Mouse (Mus musculus): Measurements from ENCODE around the gene Shld1. TPM values are rescaled to one million over a fixed set of nuclear protein-coding genes. Genes with fewer than 3 reads are reported as not detected.
A peak's percentile ranks its signal among the peaks of the same experiment; 100 is the strongest.

Shld1 gene
- polyA plus RNA-seq, 1 experiment from 2014 or later, result 13.7 TPM

GRCm38 (mm10) chr2:132689188-132689568 lies 2.4 kb downstream of the Shld1 start:
- no peaks in the 10 kb centered on the region for H3K36me3 ChIP-seq (ENCODE audit: control insufficient read depth, insufficient read depth, low read length)
- WGBS, result 49% methylated on average over 4 of the region's 4 CpGs
- no peak overlapping the region for H3K4me3 ChIP-seq (ENCODE audit: low read length)
- no peaks in the 10 kb centered on the region for H3K9me3 ChIP-seq (ENCODE audit: control insufficient read depth, low read length)
- H3K27me3 ChIP-seq (replicated peaks; ENCODE audit: control insufficient read depth, insufficient read depth, low read length), result no peaks in the 10 kb centered on the region
- no peak overlapping the region for H3K9ac ChIP-seq (ENCODE audit: low read depth, low read length)
- ATAC-seq, result no peak
- no peak overlapping the region for H3K27ac ChIP-seq (ENCODE audit: low read length)
- H3K4me2 ChIP-seq (ENCODE audit: low read depth, low read length), result no peak overlapping the region
- H3K4me1 ChIP-seq (ENCODE audit: control insufficient read depth, insufficient read depth, low read length), result peaks cover 3% of the 10 kb centered on the region; the same call in 1 of the 2 replicates

GRCm38 (mm10) chr2:132689569-132690231 lies 3.0 kb downstream of the Shld1 start:
- Histone ChIP-seq H3K4me1 (ENCODE audit: control insufficient read depth, insufficient read depth, low read length) (peaks cover 3% of the 10 kb centered on the region; the same call in 1 of the 2 replicates), H3K4me3 (ENCODE audit: low read length) (no peak overlapping the region), H3K9me3 (ENCODE audit: control insufficient read depth, low read length) (no peaks in the 10 kb centered on the region), H3K27me3 (replicated peaks; ENCODE audit: control insufficient read depth, insufficient read depth, low read length) (no peaks in the 10 kb centered on the region), H3K4me2 (ENCODE audit: low read depth, low read length) (no peak overlapping the region), H3K27ac (ENCODE audit: low read length) (no peak overlapping the region), H3K36me3 (ENCODE audit: control insufficient read depth, insufficient read depth, low read length) (no peaks in the 10 kb centered on the region), H3K9ac (ENCODE audit: low read depth, low read length) (no peak overlapping the region)
- ATAC-seq, result no peak
- 67% methylated on average over 15 of the region's 15 CpGs for WGBS

- WGBS, result 62% methylated on average over 7 of the region's 7 CpGs
- H3K4me1 ChIP-seq (ENCODE audit: control insufficient read depth, insufficient read depth, low read length), result peaks cover 3% of the 10 kb centered on the region; the same call in 1 of the 2 replicates
- H3K9me3 ChIP-seq (ENCODE audit: control insufficient read depth, low read length), result no peaks in the 10 kb centered on the region
- no peaks in the 10 kb centered on the region for H3K36me3 ChIP-seq (ENCODE audit: control insufficient read depth, insufficient read depth, low read length)
- H3K9ac ChIP-seq (ENCODE audit: low read depth, low read length), result no peak overlapping the region
- no peaks in the 10 kb centered on the region for H3K27me3 ChIP-seq (replicated peaks; ENCODE audit: control insufficient read depth, insufficient read depth, low read length)
- no peak for ATAC-seq
- no peak overlapping the region for H3K4me3 ChIP-seq (ENCODE audit: low read length)
- H3K27ac ChIP-seq (ENCODE audit: low read length), result no peak overlapping the region
- H3K4me2 ChIP-seq (ENCODE audit: low read depth, low read length), result no peak overlapping the region
These were observed 5.0 kb downstream of the Shld1 start for GRCm38 (mm10) chr2:132691731-132692130.

GRCm38 (mm10) chr2:132692320-132692719 lies 5.6 kb downstream of the Shld1 start:
- no peak overlapping the region for H3K4me2 ChIP-seq (ENCODE audit: low read depth, low read length)
- H3K36me3 ChIP-seq (ENCODE audit: control insufficient read depth, insufficient read depth, low read length), result no peaks in the 10 kb centered on the region
- ATAC-seq, result no peak
- H3K9me3 ChIP-seq (ENCODE audit: control insufficient read depth, low read length), result no peaks in the 10 kb centered on the region
- WGBS, result 39% methylated on average over 1 of the region's 1 CpGs
- no peak overlapping the region for H3K4me3 ChIP-seq (ENCODE audit: low read length)
- H3K4me1 ChIP-seq (ENCODE audit: control insufficient read depth, insufficient read depth, low read length), result peaks cover 3% of the 10 kb centered on the region; the same call in 1 of the 2 replicates
- no peak overlapping the region for H3K9ac ChIP-seq (ENCODE audit: low read depth, low read length)
- H3K27ac ChIP-seq (ENCODE audit: low read length), result no peak overlapping the region
- no peaks in the 10 kb centered on the region for H3K27me3 ChIP-seq (replicated peaks; ENCODE audit: control insufficient read depth, insufficient read depth, low read length)

- Histone ChIP-seq H3K4me1 (ENCODE audit: control insufficient read depth, insufficient read depth, low read length) (peaks cover 5% of the 10 kb centered on the region; the same call in 1 of the 2 replicates), H3K4me3 (ENCODE audit: low read length) (no peak overlapping the region), H3K27me3 (replicated peaks; ENCODE audit: control insufficient read depth, insufficient read depth, low read length) (no peaks in the 10 kb centered on the region), H3K27ac (ENCODE audit: low read length) (no peak overlapping the region), H3K4me2 (ENCODE audit: low read depth, low read length) (no peak overlapping the region), H3K9me3 (ENCODE audit: control insufficient read depth, low read length) (no peaks in the 10 kb centered on the region), H3K9ac (ENCODE audit: low read depth, low read length) (no peak overlapping the region), H3K36me3 (ENCODE audit: control insufficient read depth, insufficient read depth, low read length) (no peaks in the 10 kb centered on the region)
- 88% methylated on average over 3 of the region's 3 CpGs for WGBS
- ATAC-seq, result no peak
These were observed 7.2 kb downstream of the Shld1 start for GRCm38 (mm10) chr2:132693980-132694379.

- Histone ChIP-seq H3K9ac (ENCODE audit: low read depth, low read length) (no peak overlapping the region), H3K4me3 (ENCODE audit: low read length) (no peak overlapping the region), H3K9me3 (ENCODE audit: control insufficient read depth, low read length) (no peaks in the 10 kb centered on the region), H3K36me3 (ENCODE audit: control insufficient read depth, insufficient read depth, low read length) (no peaks in the 10 kb centered on the region), H3K4me1 (ENCODE audit: control insufficient read depth, insufficient read depth, low read length) (peaks cover 2% of the 10 kb centered on the region; the same call in 1 of the 2 replicates), H3K4me2 (ENCODE audit: low read depth, low read length) (no peak overlapping the region), H3K27me3 (replicated peaks; ENCODE audit: control insufficient read depth, insufficient read depth, low read length) (no peaks in the 10 kb centered on the region), H3K27ac (ENCODE audit: low read length) (no peak overlapping the region)
- 72% methylated on average over 9 of the region's 9 CpGs for WGBS
- peak; percentile 87 for ATAC-seq
These were observed 8.8 kb downstream of the Shld1 start for GRCm38 (mm10) chr2:132695358-132696093.

GRCm38 (mm10) chr2:132696519-132696918 lies 9.8 kb downstream of the Shld1 start:
- Histone ChIP-seq H3K4me3 (ENCODE audit: low read length) (no peak overlapping the region), H3K9ac (ENCODE audit: low read depth, low read length) (no peak overlapping the region), H3K4me2 (ENCODE audit: low read depth, low read length) (no peak overlapping the region), H3K4me1 (ENCODE audit: control insufficient read depth, insufficient read depth, low read length) (peaks cover 2% of the 10 kb centered on the region; the same call in 1 of the 2 replicates), H3K27ac (ENCODE audit: low read length) (no peak overlapping the region), H3K36me3 (ENCODE audit: control insufficient read depth, insufficient read depth, low read length) (no peaks in the 10 kb centered on the region), H3K27me3 (replicated peaks; ENCODE audit: control insufficient read depth, insufficient read depth, low read length) (no peaks in the 10 kb centered on the region), H3K9me3 (ENCODE audit: control insufficient read depth, low read length) (no peaks in the 10 kb centered on the region)
- no peak for ATAC-seq
- 88% methylated on average over 5 of the region's 5 CpGs for WGBS

- no peaks in the 10 kb centered on the region for H3K36me3 ChIP-seq (ENCODE audit: control insufficient read depth, insufficient read depth, low read length)
- H3K9me3 ChIP-seq (ENCODE audit: control insufficient read depth, low read length), result no peaks in the 10 kb centered on the region
- no peak overlapping the region for H3K4me3 ChIP-seq (ENCODE audit: low read length)
- no peak overlapping the region for H3K4me2 ChIP-seq (ENCODE audit: low read depth, low read length)
- no peak overlapping the region for H3K9ac ChIP-seq (ENCODE audit: low read depth, low read length)
- peaks cover 2% of the 10 kb centered on the region; the same call in 1 of the 2 replicates for H3K4me1 ChIP-seq (ENCODE audit: control insufficient read depth, insufficient read depth, low read length)
- H3K27ac ChIP-seq (ENCODE audit: low read length), result no peak overlapping the region
- ATAC-seq, result no peak
- H3K27me3 ChIP-seq (replicated peaks; ENCODE audit: control insufficient read depth, insufficient read depth, low read length), result no peaks in the 10 kb centered on the region
- 59% methylated on average over 5 of the region's 5 CpGs for WGBS
These were observed 10.5 kb downstream of the Shld1 start for GRCm38 (mm10) chr2:132697256-132697655.

- H3K27ac ChIP-seq (ENCODE audit: low read length), result no peak overlapping the region
- no peak overlapping the region for H3K4me3 ChIP-seq (ENCODE audit: low read length)
- H3K4me2 ChIP-seq (ENCODE audit: low read depth, low read length), result no peak overlapping the region
- H3K9me3 ChIP-seq (ENCODE audit: control insufficient read depth, low read length), result no peaks in the 10 kb centered on the region
- 49% methylated on average over 7 of the region's 7 CpGs for WGBS
- no peak overlapping the region for H3K9ac ChIP-seq (ENCODE audit: low read depth, low read length)
- H3K36me3 ChIP-seq (ENCODE audit: control insufficient read depth, insufficient read depth, low read length), result no peaks in the 10 kb centered on the region
- H3K27me3 ChIP-seq (replicated peaks; ENCODE audit: control insufficient read depth, insufficient read depth, low read length), result no peaks in the 10 kb centered on the region
- no peak for ATAC-seq
- H3K4me1 ChIP-seq (ENCODE audit: control insufficient read depth, insufficient read depth, low read length), result peaks cover 2% of the 10 kb centered on the region; the same call in 1 of the 2 replicates
These were observed 11.0 kb downstream of the Shld1 start for GRCm38 (mm10) chr2:132697695-132698094.

All from intestine, embryonic 16.5 days (tissue).